Mouse (Mus musculus): Measurements from ENCODE around the gene Themis. TPM values are rescaled to one million over a fixed set of nuclear protein-coding genes. Genes with fewer than 3 reads are reported as not detected.

The Themis gene
- polyA plus RNA-seq, 1 experiment from 2014 or later, result not detected

DNA sequence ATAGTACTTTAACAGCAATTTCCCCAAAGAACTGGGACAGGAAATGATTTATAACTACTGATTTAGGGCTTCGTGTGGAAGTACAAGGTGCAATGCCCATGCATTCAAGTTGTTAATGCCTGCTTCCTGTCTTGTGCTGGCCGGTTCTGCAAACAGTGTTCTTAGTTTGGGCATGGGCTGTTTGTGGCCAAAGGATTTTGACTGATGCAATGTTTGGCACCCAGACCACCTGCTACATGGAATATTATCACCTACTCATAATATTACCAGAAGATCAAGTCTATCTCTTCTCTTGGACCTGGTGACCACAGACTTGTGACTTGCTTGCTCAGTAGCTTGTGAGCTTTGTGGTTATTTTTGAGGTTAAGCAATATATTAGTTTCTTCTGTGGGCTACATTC lies 16.2 kb upstream of the Themis start:
- no peak for DNase-seq
- 61% methylated on average over 2 of the region's 2 CpGs for WGBS
- no peaks in the 10 kb centered on the region for H3K36me3 ChIP-seq (ENCODE audit: insufficient read depth)
- H3K9ac ChIP-seq, result no peak overlapping the region
- no peaks in the 10 kb centered on the region for H3K4me1 ChIP-seq (ENCODE audit: insufficient read depth)
- H3K27me3 ChIP-seq (ENCODE audit: insufficient read depth, low read length), result no peaks in the 10 kb centered on the region
- H3K4me3 ChIP-seq (ENCODE audit: low read depth, low read length), result no peak overlapping the region
- no peak overlapping the region for H3K4me2 ChIP-seq
- ATAC-seq (ENCODE audit: insufficient read depth), result no peak
- TF ChIP-seq CTCF (IDR thresholded peaks at IDR 0.05; ENCODE audit: low read depth), result no peak
- H3K27ac ChIP-seq (ENCODE audit: low read depth), result no peak overlapping the region
- H3K9me3 ChIP-seq (ENCODE audit: low read depth, low read length), result no peaks in the 10 kb centered on the region

DNA sequence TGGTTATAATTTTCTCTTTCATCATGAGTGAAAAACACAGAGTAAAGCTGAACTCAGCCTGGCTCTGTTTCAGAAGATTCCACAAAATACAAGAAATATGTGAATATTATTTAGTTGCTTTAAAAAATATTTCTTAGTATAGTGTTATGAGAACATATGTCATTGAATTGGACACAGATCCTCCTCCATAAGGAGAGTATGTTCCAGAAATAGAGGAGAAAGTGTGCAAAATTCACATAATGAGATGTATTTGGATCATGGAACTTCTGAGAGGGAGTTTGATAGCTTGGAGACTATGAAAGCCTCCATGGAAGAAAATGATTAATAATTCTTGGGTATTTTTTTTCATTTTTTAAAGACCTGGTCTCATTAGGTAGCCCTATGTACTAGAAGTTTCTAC lies 13.4 kb upstream of the Themis start:
- no peak overlapping the region for H3K9ac ChIP-seq
- no peaks in the 10 kb centered on the region for H3K27me3 ChIP-seq (ENCODE audit: insufficient read depth, low read length)
- H3K4me2 ChIP-seq, result no peak overlapping the region
- TF ChIP-seq CTCF (IDR thresholded peaks at IDR 0.05; ENCODE audit: low read depth), result no peak
- no peaks in the 10 kb centered on the region for H3K4me1 ChIP-seq (ENCODE audit: insufficient read depth)
- H3K9me3 ChIP-seq (ENCODE audit: low read depth, low read length), result no peaks in the 10 kb centered on the region
- H3K4me3 ChIP-seq (ENCODE audit: low read depth, low read length), result no peak overlapping the region
- ATAC-seq (ENCODE audit: insufficient read depth), result no peak
- DNase-seq, result no peak
- no peak overlapping the region for H3K27ac ChIP-seq (ENCODE audit: low read depth)
- no peaks in the 10 kb centered on the region for H3K36me3 ChIP-seq (ENCODE audit: insufficient read depth)

DNA sequence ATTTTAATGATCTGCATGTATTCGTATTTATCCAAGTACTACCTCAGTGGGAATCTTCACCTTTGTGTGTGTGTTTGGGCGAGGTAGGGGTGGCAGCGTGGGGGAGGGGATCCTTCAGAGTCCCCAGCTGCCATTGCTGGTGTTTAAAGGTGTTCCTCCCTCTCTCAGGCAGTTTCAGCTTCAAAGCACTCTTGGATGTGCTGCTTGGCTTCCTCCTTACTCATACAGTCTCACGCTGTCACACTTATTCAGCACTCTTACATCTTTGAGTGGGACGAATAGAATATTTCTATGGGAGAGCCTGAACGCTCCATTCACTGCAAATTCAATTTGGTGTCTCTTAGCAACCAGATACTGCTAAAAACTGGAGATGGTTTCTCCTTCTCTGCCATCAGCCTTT lies 3.0 kb upstream of the Themis start:
- no peaks in the 10 kb centered on the region for H3K27me3 ChIP-seq (ENCODE audit: insufficient read depth, low read length)
- DNase-seq (no peak), ATAC-seq (ENCODE audit: insufficient read depth) (no peak)
- no peaks in the 10 kb centered on the region for H3K36me3 ChIP-seq (ENCODE audit: insufficient read depth)
- H3K4me2 ChIP-seq, result no peak overlapping the region
- no peaks in the 10 kb centered on the region for H3K4me1 ChIP-seq (ENCODE audit: insufficient read depth)
- no peak overlapping the region for H3K9ac ChIP-seq
- 67% methylated on average over 6 of the region's 6 CpGs for WGBS
- H3K9me3 ChIP-seq (ENCODE audit: low read depth, low read length), result no peaks in the 10 kb centered on the region
- no peak overlapping the region for H3K27ac ChIP-seq (ENCODE audit: low read depth)
- H3K4me3 ChIP-seq (ENCODE audit: low read depth, low read length), result no peak overlapping the region
- no peak for TF ChIP-seq CTCF (IDR thresholded peaks at IDR 0.05; ENCODE audit: low read depth)

DNA sequence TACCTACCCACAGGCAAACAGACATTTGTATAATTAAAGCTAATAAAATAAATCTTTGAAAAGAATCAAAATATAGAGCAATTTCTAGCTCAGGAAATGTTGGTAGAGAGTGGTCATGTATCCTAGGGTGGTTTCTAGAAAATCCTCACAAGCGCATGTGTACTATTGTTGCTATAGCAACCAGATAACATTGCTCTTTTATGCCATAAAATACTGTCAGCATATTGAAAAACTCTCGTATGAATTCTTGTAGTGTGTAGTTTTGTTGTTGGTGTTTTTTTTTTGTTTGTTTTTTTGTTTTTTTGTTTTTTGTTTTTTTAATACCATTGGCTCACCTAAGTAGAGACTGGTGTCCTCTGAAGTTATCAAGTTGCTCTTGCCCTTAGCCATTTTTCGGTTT lies 5.8 kb downstream of the Themis start:
- no peak overlapping the region for H3K9ac ChIP-seq
- no peak for ATAC-seq (ENCODE audit: insufficient read depth)
- TF ChIP-seq CTCF (IDR thresholded peaks at IDR 0.05; ENCODE audit: low read depth), result no peak

DNA sequence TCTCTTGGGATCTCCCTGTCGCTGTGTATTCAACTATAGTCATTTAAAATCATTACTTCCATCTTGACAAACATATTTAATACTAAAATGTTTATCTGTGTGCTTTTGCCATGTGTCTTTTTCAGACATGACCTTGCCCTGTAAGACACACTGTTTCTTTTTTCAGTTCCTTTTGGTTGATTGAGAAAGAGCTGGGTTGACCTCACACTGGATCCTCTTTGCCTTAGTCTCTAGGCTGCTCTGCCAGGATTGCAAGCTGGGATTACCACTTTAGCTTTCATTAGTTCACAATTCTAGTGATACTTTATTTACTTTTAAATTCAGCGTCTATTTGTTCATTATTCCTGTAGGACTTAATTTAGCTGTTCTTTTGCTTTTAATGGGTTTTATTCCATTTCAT lies 7.2 kb downstream of the Themis start:
- Histone ChIP-seq H3K27ac (ENCODE audit: low read depth) (no peak overlapping the region), H3K27me3 (ENCODE audit: insufficient read depth, low read length) (no peaks in the 10 kb centered on the region), H3K4me1 (ENCODE audit: insufficient read depth) (no peaks in the 10 kb centered on the region), H3K36me3 (ENCODE audit: insufficient read depth) (no peaks in the 10 kb centered on the region), H3K9me3 (ENCODE audit: low read depth, low read length) (no peaks in the 10 kb centered on the region), H3K4me2 (no peak overlapping the region), H3K9ac (no peak overlapping the region), H3K4me3 (ENCODE audit: low read depth, low read length) (no peak overlapping the region)
- WGBS, result 82% methylated on average over 2 of the region's 2 CpGs
- DNase-seq (no peak), ATAC-seq (ENCODE audit: insufficient read depth) (no peak)
- no peak for TF ChIP-seq CTCF (IDR thresholded peaks at IDR 0.05; ENCODE audit: low read depth)

More for the DNA sequence above, 5.8 kb downstream of the Themis start:
- 75% methylated on average over 3 of the region's 3 CpGs for WGBS
- no peaks in the 10 kb centered on the region for H3K9me3 ChIP-seq (ENCODE audit: low read depth, low read length)
- H3K4me1 ChIP-seq (ENCODE audit: insufficient read depth), result no peaks in the 10 kb centered on the region
- no peak for DNase-seq
- H3K4me3 ChIP-seq (ENCODE audit: low read depth, low read length), result no peak overlapping the region
- H3K27me3 ChIP-seq (ENCODE audit: insufficient read depth, low read length), result no peaks in the 10 kb centered on the region
- no peak overlapping the region for H3K4me2 ChIP-seq
- H3K27ac ChIP-seq (ENCODE audit: low read depth), result no peak overlapping the region
- no peaks in the 10 kb centered on the region for H3K36me3 ChIP-seq (ENCODE audit: insufficient read depth)

DNA sequence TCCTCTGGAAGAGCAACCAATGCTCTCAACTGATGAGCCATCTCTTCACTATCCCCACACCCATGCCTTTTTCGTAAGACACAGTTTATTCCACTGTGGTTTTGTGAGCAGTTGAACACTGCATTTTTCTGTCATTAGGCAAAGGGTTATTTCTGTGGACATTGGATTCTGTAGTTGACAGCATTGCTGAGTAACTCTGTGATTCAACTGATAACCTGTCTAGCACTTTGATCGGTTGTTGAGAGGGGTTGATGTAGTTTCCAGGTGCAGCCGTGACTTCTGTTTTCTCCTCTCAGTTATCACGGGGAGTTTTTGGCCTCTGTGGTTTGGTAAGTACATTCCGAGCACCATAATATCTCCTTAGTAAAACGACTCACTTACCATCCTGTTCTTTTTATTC lies 26.8 kb downstream of the Themis start:
- no peak overlapping the region for H3K27ac ChIP-seq (ENCODE audit: low read depth)
- no peak overlapping the region for H3K4me3 ChIP-seq (ENCODE audit: low read depth, low read length)
- no peak overlapping the region for H3K4me2 ChIP-seq
- TF ChIP-seq CTCF (IDR thresholded peaks at IDR 0.05; ENCODE audit: low read depth), result no peak
- H3K9me3 ChIP-seq (ENCODE audit: low read depth, low read length), result no peaks in the 10 kb centered on the region
- H3K27me3 ChIP-seq (ENCODE audit: insufficient read depth, low read length), result no peaks in the 10 kb centered on the region
- H3K9ac ChIP-seq, result no peak overlapping the region
- H3K4me1 ChIP-seq (ENCODE audit: insufficient read depth), result no peaks in the 10 kb centered on the region
- no peak for ATAC-seq (ENCODE audit: insufficient read depth)
- H3K36me3 ChIP-seq (ENCODE audit: insufficient read depth), result no peaks in the 10 kb centered on the region
- no peak for DNase-seq
- WGBS, result 69% methylated on average over 6 of the region's 6 CpGs

DNA sequence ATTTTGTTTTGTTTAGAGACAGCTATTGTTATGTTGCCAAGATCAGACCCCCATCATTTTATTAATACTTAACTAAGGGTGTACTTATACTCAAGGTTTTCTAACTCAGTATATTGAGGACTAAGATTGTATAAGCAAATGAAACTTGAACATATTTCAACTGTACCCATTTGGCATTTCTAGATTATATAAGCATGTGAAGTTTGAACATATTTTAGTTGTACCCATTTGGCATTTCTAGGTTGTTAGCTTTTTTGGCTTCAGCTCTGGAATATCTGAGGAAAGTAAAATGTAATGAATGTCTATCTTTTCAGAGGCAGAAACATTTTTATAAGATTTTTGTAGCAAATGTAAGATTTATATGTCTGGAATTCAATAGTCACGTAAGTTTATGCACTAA lies 27.9 kb downstream of the Themis start:
- no peak for TF ChIP-seq CTCF (IDR thresholded peaks at IDR 0.05; ENCODE audit: low read depth)
- 88% methylated on average over 1 of the region's 1 CpGs for WGBS
- ATAC-seq (ENCODE audit: insufficient read depth), result no peak
- Histone ChIP-seq H3K9ac (no peak overlapping the region), H3K9me3 (ENCODE audit: low read depth, low read length) (no peaks in the 10 kb centered on the region), H3K27me3 (ENCODE audit: insufficient read depth, low read length) (no peaks in the 10 kb centered on the region), H3K4me3 (ENCODE audit: low read depth, low read length) (no peak overlapping the region), H3K4me2 (no peak overlapping the region), H3K4me1 (ENCODE audit: insufficient read depth) (no peaks in the 10 kb centered on the region), H3K36me3 (ENCODE audit: insufficient read depth) (no peaks in the 10 kb centered on the region), H3K27ac (ENCODE audit: low read depth) (no peak overlapping the region)
- DNase-seq, result no peak

DNA sequence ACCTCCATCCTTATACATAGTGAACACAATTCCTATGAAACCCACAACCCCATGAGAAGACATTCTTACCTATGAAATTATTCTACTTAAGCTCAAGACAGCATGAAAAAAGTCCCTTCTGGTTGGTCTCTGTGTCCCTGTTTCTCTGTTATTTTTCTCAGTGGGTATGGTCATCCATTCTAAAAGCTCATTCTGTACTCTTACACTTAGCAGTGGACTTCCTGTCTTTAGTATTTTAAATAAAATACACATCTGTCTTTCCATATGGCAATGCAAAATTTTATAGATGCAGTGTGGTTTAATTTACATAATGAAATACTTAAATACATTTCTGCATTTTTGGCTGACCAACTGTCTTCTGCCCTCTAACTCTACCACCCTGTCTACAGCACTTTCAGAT lies 30.0 kb downstream of the Themis start:
- Histone ChIP-seq H3K27ac (ENCODE audit: low read depth) (no peak overlapping the region), H3K4me2 (no peak overlapping the region), H3K4me1 (ENCODE audit: insufficient read depth) (no peaks in the 10 kb centered on the region), H3K9ac (no peak overlapping the region), H3K27me3 (ENCODE audit: insufficient read depth, low read length) (no peaks in the 10 kb centered on the region), H3K4me3 (ENCODE audit: low read depth, low read length) (no peak overlapping the region), H3K36me3 (ENCODE audit: insufficient read depth) (no peaks in the 10 kb centered on the region), H3K9me3 (ENCODE audit: low read depth, low read length) (no peaks in the 10 kb centered on the region)
- DNase-seq (no peak), ATAC-seq (ENCODE audit: insufficient read depth) (no peak)
- TF ChIP-seq CTCF (IDR thresholded peaks at IDR 0.05; ENCODE audit: low read depth), result no peak

Measured in lung, embryonic 14.5 days (tissue).